Mouse (Mus musculus) neutrophil, adult 5-6 weeks (primary cell): ENCODE results near the gene Trim66. TPM values are rescaled to one million over a fixed set of nuclear protein-coding genes. Genes with fewer than 3 reads are reported as not detected.

Experiments
- ATAC-seq: fragments of 151-379, 151-347 bp; 2 replicates; pipeline ENCODE4 v1.8.0; 2017; ENCODE audit warnings: mild to moderate bottlenecking, moderate TSS enrichment; ENCODE audit not compliant: insufficient number of reproducible peaks, poor library complexity, low FRiP score, severe bottlenecking; ENCODE audit errors: extremely low read depth
- total RNA-seq: library from RNA; stranded (forward); fragments of 200-1000 nt; gene quantifications from 2 replicates; pipeline ENCODE4 v1.2.3, GENCODE M21; 2017

Trim66 gene
- total RNA-seq, 1 experiment from 2014 or later, result 0.12 TPM

DNA sequence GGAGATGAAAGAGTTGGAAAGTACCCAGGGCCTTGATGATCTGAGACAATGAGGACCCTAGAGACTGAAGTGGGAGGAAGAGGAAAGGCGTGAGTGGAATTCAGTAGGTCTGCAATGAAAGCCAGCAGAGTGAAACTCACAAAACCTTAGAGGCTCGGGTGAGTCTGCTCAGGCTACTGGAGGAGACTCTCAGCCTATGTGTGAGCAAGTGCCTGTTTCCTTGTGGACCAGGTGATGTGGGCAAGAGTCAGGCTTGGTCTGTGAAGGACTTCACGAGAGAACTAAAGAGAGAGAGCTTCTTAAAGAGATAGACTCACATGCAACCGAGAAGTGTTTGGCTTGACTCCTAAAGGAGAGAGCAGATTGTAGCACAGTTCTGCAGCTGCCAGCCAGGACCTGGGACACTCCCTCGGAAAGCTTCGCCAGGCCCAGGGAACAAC is 39.7 kb downstream of the Trim66 start:
- no peak for ATAC-seq

DNA sequence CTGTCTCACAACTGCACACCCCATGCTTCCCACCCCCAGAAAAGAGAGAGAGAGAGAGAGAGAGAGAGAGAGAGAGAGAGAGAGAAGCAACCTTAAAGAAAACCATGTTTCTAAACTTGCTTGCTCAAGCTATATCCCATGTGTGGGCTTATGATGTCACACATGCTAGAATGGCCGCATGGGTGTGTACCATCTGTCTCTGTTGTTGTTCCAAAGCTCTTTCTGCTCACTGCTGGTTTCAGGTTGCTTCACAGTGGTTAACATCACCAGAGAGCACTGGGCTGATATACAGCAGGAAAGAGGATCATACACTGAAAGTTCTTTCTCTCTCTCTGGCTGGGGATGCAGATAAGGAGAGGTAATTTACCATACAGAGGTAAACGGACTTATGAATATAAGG is 40.3 kb downstream of the Trim66 start:
- no peak for ATAC-seq

DNA sequence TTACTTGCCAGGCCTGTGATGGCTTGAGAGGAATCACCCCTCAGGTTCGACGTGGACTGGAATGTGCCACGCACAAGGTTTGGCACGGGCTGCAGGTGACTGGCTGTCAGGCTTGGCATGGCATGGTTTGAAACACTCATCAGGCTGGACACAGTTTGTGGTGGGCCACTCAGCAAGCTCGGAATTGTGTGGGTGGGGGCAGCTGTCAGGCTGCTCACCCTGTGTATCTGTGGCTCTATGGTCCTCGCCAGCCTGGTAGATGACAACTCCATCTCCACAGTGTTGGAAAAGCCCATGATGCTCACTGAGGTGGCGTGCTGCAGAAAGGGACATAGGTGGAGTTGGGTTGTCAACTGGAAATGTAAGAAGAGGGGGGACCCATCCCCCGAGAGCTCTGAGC is 47.2 kb downstream of the Trim66 start:
- ATAC-seq, result no peak

DNA sequence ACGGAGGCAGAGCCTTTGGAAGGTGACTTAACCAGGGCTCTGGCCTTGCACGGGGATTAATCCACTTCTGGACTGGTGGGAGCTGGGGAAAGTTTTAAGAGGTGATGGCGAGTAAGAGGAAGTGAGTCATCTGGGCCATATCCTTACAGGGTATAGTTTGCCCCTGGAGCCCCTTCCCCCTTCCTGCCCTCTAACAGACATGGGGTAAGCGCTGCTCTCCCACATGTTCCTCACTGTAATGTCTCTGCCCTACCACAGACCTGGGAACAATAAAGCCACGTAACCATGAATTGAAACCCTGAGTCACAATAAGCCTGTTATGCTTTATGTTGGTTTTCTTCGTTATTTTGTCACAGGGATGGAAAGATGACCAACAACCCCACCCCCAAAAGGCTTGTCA is 51.4 kb downstream of the Trim66 start:
- no peak for ATAC-seq

DNA sequence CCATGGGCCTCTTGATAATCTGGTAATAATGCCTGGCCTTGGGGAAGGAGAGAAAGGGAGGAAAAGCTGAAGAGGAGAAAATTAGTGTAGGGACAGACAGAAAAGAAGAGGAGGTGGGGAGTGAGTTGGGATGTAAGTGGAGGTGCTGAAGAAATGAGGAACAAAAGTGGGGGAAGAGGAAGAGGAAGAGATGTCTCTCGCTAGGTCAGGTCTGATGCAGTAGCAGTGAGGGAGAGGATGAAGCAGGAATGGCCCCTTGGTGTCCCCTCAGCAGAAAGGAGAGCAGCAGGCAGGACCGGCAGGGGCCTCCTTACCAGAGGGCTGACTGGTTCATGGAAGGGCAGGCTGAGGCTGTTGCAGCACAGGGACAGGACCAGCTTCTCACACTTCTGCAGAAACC is 52.2 kb downstream of the Trim66 start:
- ATAC-seq, result no peak

DNA sequence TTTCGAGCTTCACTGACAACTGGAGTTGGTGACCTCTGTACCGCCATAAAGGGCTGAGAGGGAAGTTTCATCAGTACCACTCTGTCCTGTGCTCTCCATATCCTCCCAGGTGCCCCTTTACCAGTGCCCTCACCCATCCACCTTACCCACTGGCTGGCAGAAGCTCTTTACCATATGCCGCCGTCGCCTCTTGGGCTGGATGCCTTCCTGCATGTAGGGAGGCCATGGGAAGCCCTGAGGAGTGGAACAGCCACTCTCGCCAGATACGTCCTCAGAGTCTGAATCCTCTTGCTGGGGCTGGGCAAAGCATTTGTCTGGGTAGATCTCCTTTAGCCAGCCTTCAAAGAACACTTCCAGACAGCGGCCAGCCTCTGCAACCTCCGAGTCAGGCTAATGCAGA is 53.1 kb downstream of the Trim66 start:
- ATAC-seq, result no peak

DNA sequence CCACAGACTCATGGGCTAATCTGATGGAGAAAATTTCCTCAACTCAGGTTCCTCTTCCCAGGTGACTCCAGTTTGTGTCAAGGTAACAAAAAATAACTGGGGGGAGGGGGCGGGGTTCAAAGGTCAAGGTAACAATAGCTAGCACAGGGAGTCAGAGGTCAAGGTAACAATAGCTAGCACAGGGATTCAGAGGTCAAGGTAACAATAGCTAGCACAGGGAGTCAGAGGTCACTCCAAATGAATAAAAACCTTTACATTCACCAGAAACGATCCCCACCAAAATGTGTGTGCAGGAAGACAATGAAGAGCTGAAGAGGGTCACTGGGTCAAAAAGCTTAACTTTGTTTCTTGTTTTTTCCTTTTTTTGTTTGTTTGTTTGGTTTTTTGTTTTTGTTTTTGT is 59.9 kb downstream of the Trim66 start:
- no peak for ATAC-seq

DNA sequence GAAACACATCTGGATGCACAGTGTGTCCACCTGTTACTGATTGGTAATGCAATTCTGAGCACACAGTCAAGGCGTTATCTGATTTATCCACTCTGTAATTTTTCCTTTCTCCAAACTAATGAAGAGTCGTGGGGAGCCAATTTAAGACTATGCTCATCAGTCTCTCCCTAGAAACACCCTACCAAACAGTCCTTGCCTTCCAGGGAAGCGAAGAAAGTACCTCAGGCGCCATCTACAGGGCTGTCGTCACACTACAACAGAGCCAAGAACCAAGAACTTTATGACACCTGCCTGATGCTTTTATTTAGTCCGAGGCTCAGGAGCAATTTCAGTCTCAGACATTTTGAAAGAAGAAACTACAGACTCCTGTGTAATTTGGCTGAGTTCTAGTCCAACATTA is 62.9 kb downstream of the Trim66 start:
- ATAC-seq, result no peak

DNA sequence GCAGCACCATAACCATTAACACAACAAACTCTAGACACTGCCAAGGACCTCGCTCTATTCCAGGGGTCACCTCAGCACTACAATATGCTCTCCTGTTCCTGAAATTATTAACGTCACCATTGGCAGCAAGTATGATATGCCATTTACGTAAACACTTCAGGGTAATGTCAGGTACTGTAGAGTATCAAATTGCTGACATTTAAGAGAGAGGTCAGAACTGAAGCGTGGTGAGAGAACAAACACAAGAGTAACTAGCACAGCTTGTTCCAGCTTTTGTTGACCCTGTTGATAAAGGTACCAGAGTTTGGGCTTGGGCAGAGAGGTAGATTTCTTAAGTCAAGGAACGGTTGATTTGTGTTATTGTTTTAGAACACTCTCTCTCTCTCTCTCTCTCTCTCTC is 65.2 kb downstream of the Trim66 start:
- no peak for ATAC-seq

DNA sequence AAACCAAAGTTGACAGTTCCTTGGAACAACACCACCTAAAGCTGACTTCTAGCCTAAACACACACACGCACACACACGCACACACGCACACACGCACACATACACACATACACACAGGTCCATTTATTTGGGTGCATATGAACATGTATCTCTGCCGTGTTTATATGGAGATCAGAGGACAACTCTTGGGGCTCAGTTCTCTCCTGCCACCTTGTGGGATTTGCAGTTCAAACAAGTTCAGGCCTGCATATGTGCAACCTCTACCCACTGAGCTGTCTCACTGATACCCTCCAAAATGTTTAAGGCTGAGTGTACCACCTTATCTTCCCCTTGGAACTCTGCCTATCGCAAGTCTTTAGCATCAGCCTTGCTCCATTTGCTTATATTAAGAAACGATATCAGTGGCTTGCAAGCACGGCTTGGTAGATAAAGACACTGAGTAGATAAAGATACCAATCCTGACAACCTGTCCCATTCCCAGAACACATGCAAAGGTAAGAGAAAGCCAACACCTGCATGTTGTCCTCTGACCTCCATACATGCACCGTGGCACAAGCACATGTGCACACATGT is 67.2 kb downstream of the Trim66 start:
- no peak for ATAC-seq

DNA sequence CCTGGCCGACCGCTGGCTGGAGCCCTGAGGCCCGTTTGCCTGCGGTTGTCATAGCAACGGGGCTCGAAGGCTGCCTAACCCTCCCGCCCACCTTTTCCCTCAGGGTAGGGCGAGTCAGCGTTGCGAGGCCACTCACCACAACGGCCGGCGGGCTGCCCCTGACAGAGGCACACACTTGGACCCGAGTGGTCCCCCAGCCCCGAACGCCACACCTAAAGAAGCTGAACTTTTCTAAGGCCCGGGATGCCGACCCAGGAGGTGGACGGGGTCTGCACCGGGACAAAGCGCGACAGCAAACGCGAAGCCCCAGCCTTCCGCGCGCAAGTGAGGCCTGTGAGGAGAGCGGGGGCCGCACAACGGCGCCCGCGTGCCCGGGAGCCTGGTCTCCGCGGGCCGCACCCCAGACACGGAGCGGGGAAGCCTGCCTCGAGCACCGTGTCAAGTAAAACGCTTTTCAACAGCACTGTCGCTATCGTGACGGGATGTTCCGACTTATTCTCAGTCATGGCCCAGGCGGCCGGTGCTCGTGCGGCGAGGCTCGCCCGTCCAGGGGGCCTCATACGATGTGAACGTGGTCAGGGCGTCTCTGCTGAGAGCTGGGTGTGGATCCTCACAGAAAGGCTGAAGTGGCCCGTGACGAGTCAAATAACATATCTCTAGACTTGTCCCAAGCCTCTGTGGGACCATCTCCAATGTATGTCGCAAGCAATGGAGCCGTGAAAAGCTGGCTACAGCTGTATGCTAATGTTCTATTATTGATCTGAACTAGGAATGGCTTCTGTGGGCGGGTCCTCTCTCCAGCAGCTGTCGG is 68.9 kb downstream of the Trim66 start, which contains the start of gene Stk33:
Gene Stk33, minus strand, starts transcription at position 301 of the 811 bp plus-strand sequence.
- no peak for ATAC-seq

DNA sequence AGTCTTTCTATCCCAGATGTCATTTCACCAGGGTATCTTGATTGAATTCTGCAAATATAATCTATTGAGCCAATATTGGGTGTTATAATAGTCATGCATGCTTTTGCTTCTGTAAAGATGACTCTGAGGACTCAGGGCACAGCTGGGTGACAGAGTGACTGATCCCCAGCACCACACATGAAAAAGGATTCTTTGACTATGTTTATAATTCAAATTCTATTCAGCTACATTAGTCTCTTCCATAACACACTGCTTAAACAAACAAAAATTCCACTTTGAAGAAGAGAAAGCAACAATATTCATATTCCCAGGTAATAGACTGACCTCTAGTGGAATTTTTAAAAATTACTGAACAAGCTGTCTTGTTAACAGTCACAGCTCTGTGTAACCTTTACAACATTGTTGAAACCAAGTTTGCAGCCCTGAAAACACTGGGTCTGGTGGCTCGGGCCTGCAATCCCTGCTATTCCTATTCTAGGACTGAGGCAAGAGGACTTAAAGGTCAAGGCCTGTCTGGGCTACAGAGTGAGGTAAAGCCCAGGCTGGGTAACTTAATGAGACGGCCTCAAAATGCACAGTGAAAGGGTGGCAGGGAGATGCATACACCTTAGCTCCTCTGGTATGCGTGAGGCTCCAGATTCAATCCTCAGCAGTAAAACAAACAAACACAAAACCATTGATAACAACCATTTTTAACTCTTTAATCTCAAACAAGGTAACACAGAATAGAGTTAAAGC is 83.3 kb downstream of the Trim66 start:
- ATAC-seq, result no peak

DNA sequence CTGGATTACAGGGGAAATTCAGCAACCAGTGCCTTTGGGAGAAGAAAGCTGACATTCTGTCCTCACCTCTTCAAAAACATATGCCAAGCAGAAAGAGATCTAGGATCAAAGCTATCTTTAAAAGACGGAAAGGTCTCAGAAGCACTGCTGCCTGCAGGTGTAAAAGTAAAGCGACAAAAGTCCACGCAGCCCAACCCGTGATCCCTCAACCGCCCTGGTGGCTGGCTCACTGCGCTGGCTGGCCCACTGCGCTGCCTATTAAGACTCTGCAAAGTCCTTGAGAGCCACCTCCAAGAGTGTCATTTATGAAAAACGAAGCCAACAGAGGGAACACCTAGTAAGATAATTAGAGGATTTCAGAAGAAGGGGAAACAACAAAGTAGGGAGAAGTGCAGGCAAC is 85.1 kb downstream of the Trim66 start:
- no peak for ATAC-seq

DNA sequence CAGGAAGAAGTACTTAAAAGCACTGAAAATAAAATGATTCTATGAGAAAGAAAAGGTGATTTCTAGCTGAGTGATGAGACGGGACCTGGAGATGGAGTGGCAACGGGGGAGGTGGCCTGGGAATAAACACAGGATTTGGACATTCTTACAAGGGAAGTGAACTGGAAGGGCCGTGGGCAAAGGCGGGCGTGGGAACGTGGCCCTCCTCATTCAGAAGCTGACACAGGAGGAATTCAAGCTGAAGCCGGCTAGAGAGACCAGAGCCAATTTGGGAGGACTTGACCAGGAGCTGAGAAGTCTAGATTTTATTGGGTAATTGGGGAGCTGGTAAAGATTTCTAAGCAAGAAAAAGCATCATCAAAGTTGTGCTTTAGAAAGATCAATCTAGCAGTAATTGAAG is 102.4 kb downstream of the Trim66 start:
- no peak for ATAC-seq

DNA sequence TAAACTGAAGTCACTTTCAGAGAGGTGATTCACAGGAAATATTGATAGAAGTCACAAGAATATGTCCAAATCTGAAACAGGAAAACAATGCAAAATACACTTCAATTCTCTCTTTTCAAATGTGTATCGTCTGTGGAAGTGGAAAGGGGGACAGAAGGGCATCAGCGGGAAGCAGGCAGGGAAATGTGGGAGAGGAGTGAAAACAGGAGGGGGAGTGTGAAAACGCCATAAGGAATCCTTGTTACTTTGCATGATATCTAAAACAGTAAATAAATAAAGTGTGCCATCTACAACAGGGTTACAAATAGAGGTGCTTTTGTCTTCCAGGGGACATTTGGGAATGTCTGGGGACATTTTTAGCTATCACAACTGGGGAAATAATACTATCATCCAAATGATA is 108.6 kb downstream of the Trim66 start:
- ATAC-seq, result no peak

Other genes starting within 250 kb of the Trim66 start
- gene Stk33, start 69.1 kb downstream of the Trim66 start, total RNA-seq, result not detected in 2 replicates
- 374 and 565 TPM in 2 replicates for gene Rpl27a, start 11.0 kb upstream of the Trim66 start, total RNA-seq
- 0.37 TPM in 1 of 2 replicates, not detected in the other for gene St5, start 195.5 kb upstream of the Trim66 start, total RNA-seq
- gene Akip1, start 195.6 kb upstream of the Trim66 start, total RNA-seq, result 4.7 and 4.9 TPM in 2 replicates
- not detected in 2 replicates for gene BC051019, start 215.7 kb upstream of the Trim66 start, total RNA-seq
- not detected in 2 replicates for gene Ascl3, start 223.6 kb upstream of the Trim66 start, total RNA-seq
- 34.6 and 36.2 TPM in 2 replicates for gene Tmem9b, start 244.7 kb upstream of the Trim66 start, total RNA-seq